Mouse (Mus musculus) retina, embryonic 14.5 days (tissue): ENCODE data around the gene Ackr2.
A peak's percentile ranks its signal among the peaks of the same experiment; 100 is the strongest.

Source experiments
- DNase-seq: peaks from one replicate; pipeline ENCODE4 v3.0.0-alpha.2; 2015; ENCODE audit warnings: low spot score

Ackr2 gene

GRCm38 (mm10) chr9:121919027-121919501 lies 20.9 kb downstream of the Ackr2 start:
- DNase-seq = no peak

- DNase-seq = no peak
These were observed 25.3 kb downstream of the Ackr2 start for GRCm38 (mm10) chr9:121923443-121923842.

- DNase-seq = no peak
These were observed 25.8 kb downstream of the Ackr2 start for GRCm38 (mm10) chr9:121923906-121924305.

GRCm38 (mm10) chr9:121924901-121925560 lies 26.9 kb downstream of the Ackr2 start:
- no peak for DNase-seq

- DNase-seq = no peak
These were observed 27.8 kb downstream of the Ackr2 start for GRCm38 (mm10) chr9:121925959-121926358.

- DNase-seq = no peak
These were observed 28.7 kb downstream of the Ackr2 start for GRCm38 (mm10) chr9:121926634-121927405.

GRCm38 (mm10) chr9:121927721-121928120 lies 29.6 kb downstream of the Ackr2 start:
- no peak for DNase-seq

- peak; percentile 70 for DNase-seq
These were observed 30.3 kb downstream of the Ackr2 start for GRCm38 (mm10) chr9:121928498-121928897.

- DNase-seq = no peak
These were observed 36.7 kb downstream of the Ackr2 start for GRCm38 (mm10) chr9:121934856-121935255.

- DNase-seq = no peak
These were observed 38.8 kb downstream of the Ackr2 start for GRCm38 (mm10) chr9:121936952-121937351.

- no peak for DNase-seq
These were observed 39.3 kb downstream of the Ackr2 start for GRCm38 (mm10) chr9:121937451-121937864.

GRCm38 (mm10) chr9:121937944-121938355 lies 39.8 kb downstream of the Ackr2 start:
- DNase-seq = peak; percentile 66

GRCm38 (mm10) chr9:121943005-121943404 lies 44.9 kb downstream of the Ackr2 start:
- no peak for DNase-seq

GRCm38 (mm10) chr9:121943628-121944027 lies 45.5 kb downstream of the Ackr2 start:
- DNase-seq = no peak

GRCm38 (mm10) chr9:121947784-121948183 lies 49.6 kb downstream of the Ackr2 start:
- DNase-seq = peak; percentile 70

- DNase-seq = no peak
These were observed 50.3 kb downstream of the Ackr2 start for GRCm38 (mm10) chr9:121948431-121948830.

GRCm38 (mm10) chr9:121950418-121951113 lies 52.4 kb downstream of the Ackr2 start, which contains the start of gene Fam198a:
Gene Fam198a, plus strand, starts transcription at chr9:121950988.
- DNase-seq = peak; percentile 43

- DNase-seq = no peak
These were observed 52.9 kb downstream of the Ackr2 start for GRCm38 (mm10) chr9:121951114-121951423.

GRCm38 (mm10) chr9:121952596-121952995 lies 54.4 kb downstream of the Ackr2 start:
- DNase-seq = no peak

GRCm38 (mm10) chr9:121959966-121960635 lies 61.9 kb downstream of the Ackr2 start:
- DNase-seq = peak; percentile 34
